Mouse (Mus musculus) lung, embryonic 15.5 days (tissue): ENCODE measurements around the gene Exoc6. TPM values are rescaled to one million over a fixed set of nuclear protein-coding genes. Genes with fewer than 3 reads are reported as not detected.

Experiments used
- ATAC-seq: fragments of 200-750 bp; cut with Nextera tagmentation; 2 replicates; pipeline ENCODE4 v1.8.0; 2017; ENCODE audit warnings: moderate number of reproducible peaks, borderline replicate concordance; ENCODE audit not compliant: low FRiP score, low TSS enrichment; ENCODE audit errors: extremely low read depth
- H3K27ac ChIP-seq: fragments of 300-500 bp; sonication (generic); 2 replicates; pipeline ENCODE4 v1.5.1; 2015; ENCODE audit warnings: moderate library complexity, mild to moderate bottlenecking, inconsistent platforms
- H3K27me3 ChIP-seq: fragments of 300-500 bp; sonication (generic); 2 replicates; pipeline ENCODE4 v1.6.1; 2015; ENCODE audit warnings: inconsistent platforms
- H3K36me3 ChIP-seq: fragments of 300-500 bp; sonication (generic); 2 replicates; pipeline ENCODE4 v1.6.1; 2015; ENCODE audit warnings: inconsistent platforms
- H3K4me1 ChIP-seq: fragments of 300-500 bp; sonication (generic); 2 replicates; pipeline ENCODE4 v1.6.1; 2015; ENCODE audit warnings: inconsistent platforms
- H3K4me2 ChIP-seq: fragments of 300-500 bp; sonication (generic); 2 replicates; pipeline ENCODE4 v1.6.1; 2015; ENCODE audit warnings: inconsistent platforms, mild to moderate bottlenecking, moderate library complexity
- H3K4me3 ChIP-seq: fragments of 300-500 bp; sonication (generic); 2 replicates; pipeline ENCODE4 v1.5.1; 2015; ENCODE audit warnings: mild to moderate bottlenecking, inconsistent platforms
- H3K9ac ChIP-seq: fragments of 300-500 bp; sonication (generic); 2 replicates; pipeline ENCODE4 v1.6.1; 2015; ENCODE audit warnings: inconsistent platforms
- H3K9me3 ChIP-seq: fragments of 300-500 bp; sonication (generic); 2 replicates; pipeline ENCODE4 v1.6.1; 2016; ENCODE audit warnings: inconsistent platforms
- WGBS: fragments of 180-500 bp; shearing (Covaris S2); methylation state at CpG from one replicate; pipeline ENCODE4 v1.1.7; 2015; 5-methylcytosine and 5-hydroxymethylcytosine counted together
- polyA plus RNA-seq: library from polyadenylated mRNA; unstranded; fragments of >200 nt; fragmentation: Nextera tagmentation; extraction: Ambion mirVana; gene quantifications from 2 replicates; pipeline ENCODE4 v1.2.1, GENCODE M21; 2015

Gene Exoc6
- polyA plus RNA-seq = 11.6 and 12.8 TPM in 2 replicates

GRCm38 (mm10) chr19:37550101-37551039, at the start of gene Exoc6:
Exoc6 (plus strand) TSS chr19:37550418.
- H3K4me3 ChIP-seq = peak within 1 kb of the TSS; percentile 88
- H3K27ac ChIP-seq = peak within 1 kb of the TSS; percentile 86
- 0 out of 2 replicates have a peak, but pooled peaks cover 9% of the 10 kb centered on the region for H3K4me1 ChIP-seq
- 2% methylated on average over 62 of the region's 89 CpGs for WGBS
- H3K36me3 ChIP-seq = no peaks in the 10 kb centered on the region
- no peaks in the 10 kb centered on the region for H3K9me3 ChIP-seq
- peak within 1 kb of the TSS; percentile 70 for H3K9ac ChIP-seq
- ATAC-seq = peak; percentile 84
- peaks cover 18% of the 10 kb centered on the region for H3K27me3 ChIP-seq
- peak within 1 kb of the TSS; percentile 97 for H3K4me2 ChIP-seq

GRCm38 (mm10) chr19:37502996-37503395, 47.2 kb upstream of the Exoc6 start:
- WGBS = 72% methylated on average over 8 of the region's 8 CpGs
- Histone ChIP-seq H3K4me2 (no peak overlapping the region), H3K27ac (no peak overlapping the region), H3K36me3 (no peaks in the 10 kb centered on the region), H3K27me3 (no peaks in the 10 kb centered on the region), H3K9ac (no peak overlapping the region), H3K4me3 (no peak overlapping the region), H3K4me1 (no peaks in the 10 kb centered on the region), H3K9me3 (no peaks in the 10 kb centered on the region)
- no peak for ATAC-seq

GRCm38 (mm10) chr19:37506066-37506465, 44.2 kb upstream of the Exoc6 start:
- Histone ChIP-seq H3K27me3 (no peaks in the 10 kb centered on the region), H3K9me3 (no peaks in the 10 kb centered on the region), H3K4me1 (peaks cover 4% of the 10 kb centered on the region; the same call in 1 of the 2 replicates), H3K27ac (no peak overlapping the region), H3K4me2 (0 out of 2 replicates have a peak overlapping the region, but pooled peaks have one; percentile 2), H3K9ac (no peak overlapping the region), H3K36me3 (no peaks in the 10 kb centered on the region), H3K4me3 (no peak overlapping the region)
- ATAC-seq = no peak
- WGBS = 50% methylated on average over 7 of the region's 7 CpGs

GRCm38 (mm10) chr19:37506614-37507013, 43.6 kb upstream of the Exoc6 start:
- no peak for ATAC-seq
- Histone ChIP-seq H3K4me2 (0 out of 2 replicates have a peak overlapping the region, but pooled peaks have one; percentile 2), H3K4me1 (peaks cover 4% of the 10 kb centered on the region; the same call in 1 of the 2 replicates), H3K4me3 (no peak overlapping the region), H3K36me3 (no peaks in the 10 kb centered on the region), H3K9me3 (no peaks in the 10 kb centered on the region), H3K9ac (no peak overlapping the region), H3K27me3 (no peaks in the 10 kb centered on the region), H3K27ac (no peak overlapping the region)
- 45% methylated on average over 5 of the region's 5 CpGs for WGBS

- Histone ChIP-seq H3K27me3 (no peaks in the 10 kb centered on the region), H3K4me1 (peaks cover 5% of the 10 kb centered on the region; the same call in 1 of the 2 replicates), H3K4me3 (no peak overlapping the region), H3K9ac (no peak overlapping the region), H3K9me3 (no peaks in the 10 kb centered on the region), H3K36me3 (no peaks in the 10 kb centered on the region), H3K4me2 (no peak overlapping the region), H3K27ac (no peak overlapping the region)
- ATAC-seq = no peak
- 13% methylated on average over 11 of the region's 11 CpGs for WGBS
These were observed 40.5 kb upstream of the Exoc6 start for GRCm38 (mm10) chr19:37509725-37510124.

GRCm38 (mm10) chr19:37514811-37515292, 35.4 kb upstream of the Exoc6 start:
- Histone ChIP-seq H3K27me3 (0 out of 2 replicates have a peak, but pooled peaks cover 13% of the 10 kb centered on the region), H3K9ac (no peak overlapping the region), H3K4me1 (peaks cover 15% of the 10 kb centered on the region), H3K36me3 (no peaks in the 10 kb centered on the region), H3K9me3 (no peaks in the 10 kb centered on the region), H3K4me2 (0 out of 2 replicates have a peak overlapping the region, but pooled peaks have one; percentile 2), H3K4me3 (no peak overlapping the region), H3K27ac (peak overlapping the region; percentile 16; the same call in 1 of the 2 replicates)
- no peak for ATAC-seq
- WGBS = 32% methylated on average over 7 of the region's 7 CpGs

GRCm38 (mm10) chr19:37517419-37517818, 32.8 kb upstream of the Exoc6 start:
- H3K9ac ChIP-seq = no peak overlapping the region
- no peak overlapping the region for H3K27ac ChIP-seq
- ATAC-seq = no peak
- H3K36me3 ChIP-seq = no peaks in the 10 kb centered on the region
- WGBS = 32% methylated on average over 7 of the region's 7 CpGs
- no peaks in the 10 kb centered on the region for H3K9me3 ChIP-seq
- 0 out of 2 replicates have a peak, but pooled peaks cover 15% of the 10 kb centered on the region for H3K27me3 ChIP-seq
- peaks cover 15% of the 10 kb centered on the region for H3K4me1 ChIP-seq
- no peak overlapping the region for H3K4me2 ChIP-seq
- no peak overlapping the region for H3K4me3 ChIP-seq

- Histone ChIP-seq H3K9ac (no peak overlapping the region), H3K27me3 (0 out of 2 replicates have a peak, but pooled peaks cover 15% of the 10 kb centered on the region), H3K9me3 (no peaks in the 10 kb centered on the region), H3K36me3 (no peaks in the 10 kb centered on the region), H3K4me1 (peaks cover 2% of the 10 kb centered on the region), H3K4me2 (no peak overlapping the region), H3K4me3 (no peak overlapping the region), H3K27ac (peak overlapping the region; percentile 7)
- whole genome bisulfite sequencing = 49% methylated on average over 18 of the region's 18 CpGs
- ATAC-seq = peak; percentile 42; the same call in 1 of the 2 replicates
These were observed 29.3 kb upstream of the Exoc6 start for GRCm38 (mm10) chr19:37520740-37521433.

GRCm38 (mm10) chr19:37521434-37521781, 28.8 kb upstream of the Exoc6 start:
- no peak for ATAC-seq
- Histone ChIP-seq H3K4me1 (no peaks in the 10 kb centered on the region; the same call in 1 of the 2 replicates), H3K36me3 (no peaks in the 10 kb centered on the region), H3K9me3 (no peaks in the 10 kb centered on the region), H3K4me3 (no peak overlapping the region), H3K4me2 (no peak overlapping the region), H3K27me3 (0 out of 2 replicates have a peak, but pooled peaks cover 15% of the 10 kb centered on the region), H3K9ac (no peak overlapping the region), H3K27ac (peak overlapping the region; percentile 7)
- 75% methylated on average over 2 of the region's 2 CpGs for WGBS

GRCm38 (mm10) chr19:37523280-37524062, 26.7 kb upstream of the Exoc6 start:
- Histone ChIP-seq H3K4me2 (peak overlapping the region; percentile 17; the same call in 1 of the 2 replicates), H3K9me3 (no peaks in the 10 kb centered on the region), H3K27ac (no peak overlapping the region), H3K4me1 (no peaks in the 10 kb centered on the region; the same call in 1 of the 2 replicates), H3K36me3 (no peaks in the 10 kb centered on the region), H3K4me3 (no peak overlapping the region), H3K27me3 (0 out of 2 replicates have a peak, but pooled peaks cover 15% of the 10 kb centered on the region), H3K9ac (no peak overlapping the region)
- ATAC-seq = no peak
- WGBS = 41% methylated on average over 15 of the region's 15 CpGs

- WGBS = 80% methylated on average over 11 of the region's 11 CpGs
- no peak overlapping the region for H3K4me2 ChIP-seq
- H3K36me3 ChIP-seq = no peaks in the 10 kb centered on the region
- H3K27ac ChIP-seq = no peak overlapping the region
- no peak overlapping the region for H3K4me3 ChIP-seq
- H3K27me3 ChIP-seq = no peaks in the 10 kb centered on the region
- no peak for ATAC-seq
- H3K9ac ChIP-seq = no peak overlapping the region
- H3K4me1 ChIP-seq = no peaks in the 10 kb centered on the region; the same call in 1 of the 2 replicates
- H3K9me3 ChIP-seq = no peaks in the 10 kb centered on the region
These were observed 24.3 kb upstream of the Exoc6 start for GRCm38 (mm10) chr19:37525925-37526324.
